Mouse (Mus musculus) spleen, adult 18-20 months (tissue): ENCODE measurements around the gene Itgbl1.
"Not testable (repeated sequence)": the region's sequence is repeated elsewhere in the genome, so short reads cannot be mapped to it uniquely, and the experiment has no call there.

Source experiments
- DNase-seq, 2 experiments: peaks; one replicate each; pipeline ENCODE4 v3.0.0; 2022; ENCODE audit warnings: mixed read lengths in 2 of 2

Gene Itgbl1

DNA sequence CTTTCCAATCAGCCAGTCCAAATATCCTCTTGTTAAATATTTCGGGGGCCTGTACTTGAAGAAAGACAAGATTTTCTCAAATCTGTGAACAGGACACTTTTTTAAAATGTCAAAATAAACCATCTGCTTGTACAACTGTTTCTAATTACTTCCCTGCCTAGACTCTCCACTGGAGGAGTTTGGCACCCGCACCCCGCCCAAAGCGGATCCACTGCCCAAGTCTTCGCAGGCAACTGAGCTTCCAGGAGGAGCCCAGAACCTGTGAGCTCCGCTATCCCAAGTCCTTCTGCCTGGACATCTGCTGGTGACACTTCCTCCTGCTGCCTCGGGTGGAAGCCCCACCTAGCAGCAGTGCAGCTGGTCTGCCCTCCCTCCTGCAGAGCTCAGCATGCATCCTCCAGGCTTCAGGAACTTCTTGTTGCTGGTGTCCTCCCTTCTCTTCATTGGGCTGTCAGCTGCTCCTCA, at the start of gene Itgbl1:
TSS of gene Itgbl1 (plus strand) at position 51 of the 465 bp plus-strand sequence.
- DNase-seq: no peak

DNA sequence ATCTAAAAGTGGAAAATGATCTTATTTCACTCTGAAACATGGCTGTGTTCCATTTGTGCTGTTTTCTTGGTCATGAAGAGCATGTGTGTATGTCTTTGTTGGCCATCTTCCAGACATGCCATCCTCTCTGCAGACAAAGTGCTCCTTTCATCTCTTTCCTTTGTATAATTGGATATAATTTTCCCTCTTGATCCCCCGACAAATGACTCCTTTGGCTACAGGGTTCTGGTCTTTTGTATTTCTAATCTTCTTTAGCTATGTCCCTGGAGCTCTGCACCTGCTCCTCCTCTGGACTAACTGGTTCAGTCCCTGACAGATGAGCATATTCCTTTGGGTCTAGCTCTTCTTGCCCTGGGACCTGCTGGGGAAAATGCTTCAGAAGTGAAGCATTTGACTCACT, 36.8 kb upstream of the Itgbl1 start:
- DNase-seq: no peak

DNA sequence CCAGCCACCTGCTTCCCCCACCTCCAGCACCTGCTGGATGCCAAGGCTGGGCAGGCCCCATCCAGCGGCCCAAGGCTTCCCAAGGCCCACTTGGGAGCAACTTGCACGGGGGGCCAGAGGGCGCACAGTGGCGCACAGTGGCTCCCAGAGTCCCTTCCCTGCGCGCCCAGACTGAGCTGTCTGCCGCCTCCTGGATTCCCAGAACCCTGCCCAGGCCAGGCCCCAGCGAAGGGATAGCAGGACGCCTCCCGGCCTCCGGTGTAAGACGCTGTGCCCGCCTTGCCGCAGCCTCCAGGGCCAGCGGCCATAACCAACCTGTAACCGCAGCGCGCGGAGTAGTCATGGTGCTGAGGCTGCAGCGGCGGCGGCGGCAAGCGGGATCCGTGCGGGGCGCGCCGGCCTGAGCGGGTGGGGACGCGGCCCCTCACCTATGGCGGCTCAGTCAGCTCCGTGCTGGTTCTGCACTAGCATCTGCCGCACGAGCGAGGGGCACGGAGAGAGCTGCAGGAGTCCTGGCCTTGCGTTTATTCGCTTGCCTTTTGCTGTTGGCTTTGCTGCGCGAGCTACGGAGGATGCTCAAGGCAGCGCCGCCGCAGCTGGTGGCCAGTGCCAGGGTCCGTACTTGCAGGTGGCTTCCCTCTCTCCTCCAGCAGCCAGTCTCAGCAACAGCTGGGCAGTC, 33.1 kb upstream of the Itgbl1 start, which contains the start of gene Nalcn:
TSS of gene Nalcn (minus strand) at position 644 of the 679 bp plus-strand sequence.
- DNase-seq: no peak

DNA sequence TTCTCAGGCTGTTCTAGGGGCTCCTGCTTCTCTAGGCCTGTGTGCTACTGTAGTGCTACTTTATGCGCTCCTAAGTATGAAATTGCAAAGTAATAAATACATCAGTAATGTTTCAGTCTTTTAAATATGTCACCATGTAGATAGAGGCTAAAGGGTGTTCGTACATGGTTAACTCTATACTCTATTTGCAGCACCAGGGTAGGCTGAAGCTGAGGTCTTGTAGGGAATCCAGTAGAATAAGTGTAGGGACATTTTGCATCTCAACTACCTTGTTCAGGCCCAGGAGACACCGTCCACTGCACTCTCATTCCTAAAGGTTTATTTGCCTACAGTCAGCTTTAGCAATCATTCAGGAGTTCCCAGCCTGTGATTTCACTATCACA, 32.6 kb upstream of the Itgbl1 start:
- DNase-seq: no peak

DNA sequence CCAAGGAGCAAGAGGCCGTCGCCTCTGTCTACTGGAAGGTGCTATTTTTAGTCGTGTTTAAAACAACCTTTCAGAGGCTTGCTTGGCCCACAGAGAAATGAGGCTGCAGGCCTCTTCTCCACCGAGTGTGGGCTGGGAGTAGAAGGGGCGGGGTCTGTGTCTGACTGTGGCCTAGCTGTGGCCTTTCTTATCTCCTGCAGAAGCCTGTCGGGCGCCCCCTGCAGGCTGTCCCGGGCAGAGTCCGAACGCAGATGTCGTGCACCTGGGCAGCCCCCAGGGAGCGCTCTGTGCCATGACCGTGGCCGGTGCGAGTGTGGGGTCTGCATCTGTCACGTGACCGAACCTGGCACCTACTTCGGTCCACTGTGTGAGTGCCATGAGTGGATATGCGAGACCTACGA, 1.3 kb downstream of the Itgbl1 start:
- DNase-seq: no peak

DNA sequence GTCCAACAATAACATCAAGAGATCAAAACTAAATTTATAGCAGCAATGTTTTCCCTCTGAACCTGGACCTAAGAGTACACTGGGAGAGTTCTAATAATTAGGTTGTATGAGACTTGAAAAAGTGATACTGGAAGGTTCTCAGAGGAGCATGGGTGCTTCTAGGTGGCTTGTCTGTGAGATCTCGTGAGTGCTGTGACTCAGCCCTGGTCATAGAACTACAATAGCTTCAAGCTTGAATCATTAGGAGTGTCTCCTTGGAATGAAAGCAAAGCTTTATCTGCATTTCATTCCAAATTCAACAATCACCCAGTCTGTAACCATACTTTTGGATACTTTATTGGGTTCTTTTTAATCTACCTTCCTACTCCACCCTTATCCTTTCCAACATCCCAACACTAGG, 2.6 kb downstream of the Itgbl1 start:
- no peak for DNase-seq

DNA sequence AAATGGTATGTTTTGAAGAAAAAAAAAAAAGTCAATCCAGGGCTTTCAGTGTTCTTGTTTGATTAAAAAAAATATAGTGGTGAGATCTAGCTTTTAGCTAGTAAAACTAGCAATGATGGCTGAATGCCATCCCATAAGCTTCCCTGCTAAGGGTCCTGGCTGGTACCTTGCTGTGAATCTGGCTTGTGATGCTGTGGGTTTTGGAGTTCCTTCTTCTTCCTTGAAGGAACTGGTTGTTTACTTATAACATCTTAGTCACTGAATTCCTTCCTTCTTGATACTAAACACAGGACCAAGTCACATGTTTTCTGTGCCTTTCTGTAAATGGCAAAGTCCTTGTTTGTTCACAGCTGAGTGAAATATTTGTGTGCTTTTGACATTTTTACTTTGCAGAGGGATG, 3.4 kb downstream of the Itgbl1 start:
- no peak for DNase-seq

DNA sequence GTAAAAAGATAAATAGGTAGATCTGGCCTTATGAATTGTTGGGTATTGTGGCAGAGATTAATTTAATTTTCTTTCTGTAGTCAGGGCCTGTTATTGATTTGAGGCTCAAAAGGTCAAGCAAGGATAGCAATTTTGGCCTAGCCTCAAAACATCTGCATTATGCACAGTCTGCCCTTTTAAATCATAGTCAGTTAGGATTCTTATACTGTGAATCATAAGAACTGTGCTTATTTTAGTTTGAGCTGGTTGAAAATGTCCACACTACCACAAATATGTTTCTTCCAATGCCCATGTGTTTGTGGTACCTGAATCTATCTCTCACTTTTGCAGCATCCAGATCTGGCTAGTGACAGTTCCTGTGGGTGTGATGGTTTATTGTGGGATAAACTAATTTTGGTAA, 4.7 kb downstream of the Itgbl1 start:
- no peak for DNase-seq

DNA sequence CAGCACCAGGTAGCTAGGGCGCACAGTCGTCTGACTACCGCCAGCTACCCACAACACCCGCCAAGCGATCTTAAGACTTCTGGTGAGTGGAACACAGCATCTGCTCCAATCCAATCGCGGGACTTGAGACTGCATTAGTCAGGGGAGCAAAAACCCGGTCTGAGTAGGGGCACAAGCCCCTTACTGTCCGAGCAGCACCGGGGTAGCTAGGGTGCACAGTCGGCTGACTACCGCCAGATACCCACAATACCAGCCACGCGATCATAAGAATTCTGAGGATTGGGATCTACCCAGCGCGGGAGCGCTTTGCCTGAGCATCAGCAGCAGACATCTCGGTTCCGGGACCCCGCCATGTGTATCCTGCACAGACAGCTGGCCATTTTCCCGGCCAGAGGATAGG, 11.3 kb downstream of the Itgbl1 start:
- DNase-seq: not testable (repeated sequence)

DNA sequence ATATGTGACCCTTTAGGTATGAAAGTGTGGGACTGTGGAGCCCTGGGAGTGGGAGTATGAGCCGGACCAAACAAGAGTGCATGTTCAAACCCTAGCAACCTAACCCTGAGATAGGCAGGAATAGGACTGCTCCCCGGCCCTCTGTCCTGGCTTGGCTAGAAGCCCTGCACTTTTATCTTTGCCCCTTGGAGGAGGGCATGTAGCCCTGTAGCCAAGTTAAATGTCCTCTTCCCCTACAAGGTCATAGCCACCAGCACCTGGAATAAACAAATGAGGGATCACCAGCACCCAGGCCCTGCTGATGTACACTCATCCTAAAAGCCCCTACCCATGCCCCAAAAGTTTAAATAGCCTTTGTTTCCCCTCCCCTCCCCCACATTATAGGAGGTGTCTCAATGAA, 18.3 kb downstream of the Itgbl1 start:
- DNase-seq: no peak

DNA sequence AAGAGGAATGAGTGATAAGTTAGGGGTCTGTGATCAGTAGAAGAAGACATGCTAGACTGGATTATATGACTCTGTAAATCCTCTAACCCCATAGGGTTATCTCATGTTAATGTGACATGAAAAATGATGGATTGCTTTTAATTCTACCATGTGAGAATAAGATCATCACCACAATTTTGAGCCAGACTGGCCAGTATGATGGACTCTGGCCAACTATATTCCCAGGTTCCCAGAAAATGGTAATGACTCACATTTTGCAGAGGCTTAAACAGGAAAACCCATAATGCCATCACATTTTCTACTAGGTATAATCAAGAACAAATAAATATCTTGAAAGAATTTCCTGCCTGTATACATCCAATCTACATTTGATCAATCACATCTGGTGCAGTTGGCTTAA, 55.0 kb downstream of the Itgbl1 start:
- DNase-seq: no peak

DNA sequence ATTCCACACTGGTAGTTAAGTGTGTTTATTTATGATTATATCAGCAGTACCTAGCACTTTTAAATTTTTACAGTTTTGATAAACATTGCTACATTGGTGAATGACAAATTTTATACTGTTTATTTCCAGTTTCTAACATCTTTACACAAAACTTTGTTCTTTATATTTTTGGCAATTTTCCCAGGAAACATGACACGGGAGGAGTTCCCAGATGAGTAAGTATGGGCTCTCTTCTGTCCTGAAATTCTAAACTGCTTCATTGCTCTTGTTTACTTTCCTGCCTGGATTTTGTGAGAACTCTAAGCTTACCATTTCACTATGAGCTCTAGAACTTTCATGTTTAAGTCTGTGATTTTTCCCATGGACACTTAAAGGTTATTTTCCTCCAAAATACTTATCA, 82.3 kb downstream of the Itgbl1 start:
- no peak for DNase-seq

DNA sequence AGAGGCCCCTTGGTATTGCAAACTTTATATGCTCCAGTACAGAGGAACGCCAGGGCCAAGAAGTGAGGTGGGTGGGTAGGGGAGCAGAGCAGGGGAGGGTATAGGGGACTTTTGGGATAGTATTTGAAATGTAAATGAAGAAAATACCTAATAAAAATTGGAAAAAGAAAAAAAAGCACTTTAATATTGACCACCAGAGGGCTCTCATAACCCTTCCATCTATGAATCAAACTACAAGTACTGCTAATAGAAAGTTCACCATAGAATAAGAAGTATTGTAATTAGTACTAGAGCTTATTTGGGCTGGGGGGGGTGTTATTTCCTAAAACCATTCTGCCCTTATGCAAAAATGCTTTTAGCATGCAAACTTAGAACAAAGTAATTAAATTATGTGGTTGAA, 91.2 kb downstream of the Itgbl1 start:
- DNase-seq: no peak

DNA sequence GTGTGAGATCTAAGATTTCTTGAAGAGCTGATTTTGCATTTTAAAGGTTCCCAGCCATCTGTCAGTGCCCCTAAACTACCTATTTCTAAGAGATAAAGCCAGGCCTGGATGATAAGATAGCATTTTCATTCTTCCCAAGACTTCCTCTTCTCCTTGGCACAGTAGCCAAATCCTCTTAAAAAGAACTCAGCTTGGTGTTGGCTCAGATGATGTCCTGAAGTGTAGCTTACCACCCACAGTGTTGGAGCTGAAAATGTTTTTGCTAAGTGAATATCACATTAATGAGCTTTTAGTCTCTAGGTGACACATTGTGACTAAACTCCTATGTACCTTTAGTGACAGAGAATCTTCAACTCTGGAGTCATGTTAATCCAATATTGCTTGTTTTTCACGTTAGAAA, 99.8 kb downstream of the Itgbl1 start:
- DNase-seq: no peak

DNA sequence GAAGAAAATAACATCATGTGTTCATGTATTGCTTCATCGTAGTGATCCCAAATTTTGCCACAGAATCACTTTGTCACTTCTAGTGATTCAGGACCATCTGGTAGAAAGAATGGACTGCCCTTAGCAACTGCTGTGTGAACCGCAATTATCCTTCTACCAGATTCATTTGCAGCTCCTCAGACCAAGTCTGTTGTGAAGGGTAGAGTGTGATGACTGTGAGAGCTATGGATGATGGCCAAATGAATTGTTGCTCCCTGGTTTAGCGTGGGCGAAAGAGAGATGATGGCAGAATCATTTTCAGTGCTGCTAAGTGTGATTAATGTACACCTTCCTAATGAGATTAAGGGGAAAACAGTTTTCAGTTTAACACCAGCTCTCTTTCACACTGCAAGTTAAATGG, 100.3 kb downstream of the Itgbl1 start:
- no peak for DNase-seq

DNA sequence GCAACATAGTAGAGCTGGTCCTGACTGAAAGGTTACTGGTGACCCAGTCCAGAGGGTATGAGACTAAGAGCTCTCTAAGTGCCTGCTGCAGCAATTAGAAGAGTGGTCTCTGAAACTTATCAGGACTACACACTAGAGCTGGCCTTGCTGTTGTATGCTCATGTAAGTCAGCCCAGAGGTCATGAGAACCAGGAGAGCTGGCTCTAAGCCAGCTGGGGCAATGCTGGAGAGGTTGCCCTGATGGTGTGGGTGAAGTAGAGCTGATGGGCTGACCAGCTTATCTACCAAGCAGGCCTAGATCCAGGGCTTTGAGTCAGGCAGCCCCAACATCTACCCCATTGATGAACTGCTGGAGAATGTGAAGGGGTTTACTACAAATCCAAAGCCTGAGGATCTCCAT, 142.0 kb downstream of the Itgbl1 start:
- DNase-seq: no peak

DNA sequence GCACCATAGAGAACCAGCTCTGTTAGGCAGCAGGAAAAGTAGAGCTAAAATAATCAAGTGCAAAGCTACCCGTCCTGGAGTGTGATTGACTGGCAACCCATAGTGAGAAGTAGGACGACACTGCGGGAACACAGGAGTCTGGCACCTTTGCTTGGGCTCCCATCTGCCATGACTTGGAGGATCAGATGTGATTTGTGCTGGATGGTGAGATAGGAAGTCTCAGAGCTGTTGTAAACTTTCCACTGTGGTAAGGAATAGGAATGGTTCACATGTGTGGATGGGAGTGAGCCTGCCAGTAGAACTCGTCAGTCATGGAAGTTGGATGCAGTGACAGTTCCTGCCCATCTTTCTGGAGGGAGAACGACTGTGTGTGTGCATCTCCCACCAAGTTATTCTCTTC, 177.9 kb downstream of the Itgbl1 start:
- no peak for DNase-seq

DNA sequence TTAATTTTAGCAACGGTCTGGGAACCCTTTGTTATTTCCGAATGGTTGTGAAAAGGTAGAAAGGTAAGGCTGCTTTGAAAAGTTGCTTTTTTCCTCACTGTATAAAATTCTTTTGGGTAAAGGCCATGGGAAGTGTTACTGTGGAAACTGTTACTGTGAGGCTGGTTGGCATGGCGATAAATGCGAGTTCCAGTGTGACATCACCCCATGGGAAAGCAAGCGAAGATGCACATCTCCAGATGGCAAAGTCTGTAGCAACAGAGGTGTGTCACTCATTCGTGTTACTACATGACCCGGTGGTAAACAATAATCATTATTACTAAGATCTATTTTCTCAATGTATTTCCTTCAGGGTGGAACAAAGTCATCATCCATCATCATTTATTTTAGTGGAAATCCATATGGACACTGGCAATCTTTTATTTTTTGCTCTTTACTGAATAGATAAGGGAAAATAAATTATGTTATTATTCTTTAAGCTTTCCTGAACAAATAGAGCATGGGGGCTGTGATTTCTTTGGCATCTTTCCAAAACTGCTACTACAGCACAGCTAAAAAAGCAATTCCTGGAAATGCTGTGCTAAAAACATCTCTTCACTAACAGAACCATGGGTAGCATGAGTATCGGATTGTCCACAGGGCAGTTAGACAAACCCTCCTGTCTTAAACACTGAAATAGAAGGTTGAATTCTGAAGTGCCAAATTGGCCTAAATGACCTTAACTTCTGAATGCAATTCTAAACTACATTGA, 184.1 kb downstream of the Itgbl1 start:
- DNase-seq: no peak

DNA sequence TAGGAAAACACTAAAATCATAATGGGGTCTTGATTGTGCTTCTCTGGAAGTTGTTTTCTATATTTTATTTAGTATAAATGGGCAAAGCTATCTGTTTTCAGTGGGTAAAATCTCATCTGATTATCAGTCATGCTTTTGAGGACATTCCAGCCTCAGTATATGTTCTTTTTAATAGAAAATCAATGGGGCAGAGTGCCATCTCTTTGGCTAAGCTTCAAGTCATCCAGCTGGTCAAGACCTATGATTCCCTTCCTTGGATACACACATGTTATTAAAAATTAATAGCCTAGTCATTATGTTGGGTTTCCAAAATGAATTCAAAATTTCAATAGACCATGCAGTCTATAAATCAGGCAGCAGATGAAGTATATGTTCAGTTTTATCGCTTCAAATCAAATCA, 204.8 kb downstream of the Itgbl1 start:
- DNase-seq: no peak

DNA sequence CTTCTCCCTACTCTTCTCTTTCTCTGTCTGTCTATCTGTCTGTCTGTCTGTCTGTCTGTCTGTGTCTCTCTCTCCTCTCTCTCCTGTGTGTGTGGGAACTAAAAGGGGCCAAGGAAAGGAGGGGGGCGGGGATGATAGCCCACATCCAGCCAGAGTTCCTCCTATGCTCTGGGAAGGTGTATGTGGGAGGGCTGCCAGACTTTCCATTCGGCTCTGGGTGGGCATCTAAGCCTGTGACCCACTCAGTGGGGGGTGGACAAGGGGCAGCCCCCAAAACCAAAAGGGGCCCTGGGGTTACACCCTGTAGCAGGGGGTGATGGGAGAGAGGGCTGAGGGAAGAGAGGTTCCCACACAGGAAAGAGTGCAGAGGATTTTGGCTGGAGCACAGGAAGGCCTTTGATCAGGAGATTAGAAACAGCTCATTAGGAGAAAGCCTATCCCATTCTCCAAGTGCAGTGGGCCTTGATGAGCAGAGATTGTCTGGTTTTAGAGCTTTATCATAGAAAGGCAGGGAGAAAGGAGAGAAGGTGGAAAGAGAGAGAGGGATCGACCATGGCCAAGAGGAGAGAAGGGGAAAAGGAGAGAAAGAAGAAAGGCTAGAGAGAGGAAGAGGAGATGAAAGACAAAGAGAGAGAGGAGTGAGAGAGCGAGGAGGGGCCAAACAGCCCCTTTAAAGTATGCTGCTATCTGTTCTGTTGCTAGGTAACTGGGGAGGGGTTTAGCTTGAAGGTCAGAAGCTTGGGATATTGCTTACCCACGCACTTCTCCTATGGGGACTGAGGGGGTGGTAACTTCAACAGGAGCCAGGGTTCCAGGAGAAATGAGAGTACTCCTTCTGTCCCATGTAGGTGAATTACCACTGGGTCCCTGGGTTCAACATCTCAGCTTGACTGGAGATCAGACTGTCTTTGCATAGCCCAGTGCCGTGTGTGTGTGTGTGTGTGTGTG, 206.3 kb downstream of the Itgbl1 start:
- no peak for DNase-seq

DNA sequence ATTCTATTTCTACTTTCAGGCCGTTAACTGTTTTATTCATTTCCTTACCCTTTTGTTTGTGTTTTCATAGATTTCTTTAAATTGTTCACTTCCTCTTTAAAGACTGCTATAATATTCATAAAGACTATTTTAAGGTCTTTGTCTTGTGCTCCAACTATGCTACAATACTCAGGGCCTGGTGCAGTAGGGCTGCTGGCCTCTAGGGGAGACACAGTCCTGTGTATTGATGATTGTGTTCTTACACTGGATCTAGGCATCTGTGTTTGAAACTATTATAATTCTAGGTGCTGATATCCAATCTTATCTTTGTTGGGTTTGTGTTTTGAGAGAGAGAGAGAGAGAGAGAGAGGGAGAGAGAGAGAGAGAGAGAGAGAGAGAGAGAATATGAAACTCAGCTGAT, 268.1 kb downstream of the Itgbl1 start:
- DNase-seq: no peak

DNA sequence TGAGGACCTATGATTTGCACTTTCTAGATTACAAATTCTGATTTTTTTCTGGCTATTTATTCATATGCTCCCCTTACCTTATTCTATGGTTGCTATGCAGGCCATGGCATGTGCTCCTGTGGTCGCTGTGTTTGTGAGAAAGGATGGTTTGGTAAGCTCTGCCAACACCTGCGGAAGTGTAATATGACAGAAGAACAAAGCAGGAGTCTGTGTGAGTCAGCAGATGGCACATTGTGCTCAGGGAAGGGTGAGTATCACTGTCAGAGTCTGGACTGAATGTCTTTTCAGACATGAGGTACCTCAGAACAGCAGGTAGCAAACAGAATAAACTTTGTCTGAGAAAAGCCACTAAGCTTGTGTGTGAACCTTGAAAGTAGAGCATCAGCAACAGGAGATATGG, 306.8 kb downstream of the Itgbl1 start:
- DNase-seq: no peak

DNA sequence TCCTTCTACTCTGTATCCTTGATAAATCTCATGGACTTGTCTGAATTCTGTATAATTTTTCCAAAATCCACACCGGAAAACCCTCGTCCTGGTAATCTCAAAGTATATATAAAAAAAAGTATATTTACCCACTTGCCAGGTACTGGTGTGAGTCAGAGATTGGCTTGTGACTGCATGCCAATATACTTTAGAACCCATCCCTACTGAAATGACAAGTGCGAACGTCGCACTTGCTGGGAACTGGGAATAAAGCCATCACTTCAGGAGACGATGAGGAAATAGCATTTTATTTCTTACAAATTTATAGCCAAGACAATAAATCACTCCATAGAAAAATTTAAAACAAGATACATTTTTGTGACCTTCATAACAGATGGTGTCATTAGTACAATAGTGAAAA, 308.2 kb downstream of the Itgbl1 start:
- no peak for DNase-seq
